In the genomic region with DNA sequence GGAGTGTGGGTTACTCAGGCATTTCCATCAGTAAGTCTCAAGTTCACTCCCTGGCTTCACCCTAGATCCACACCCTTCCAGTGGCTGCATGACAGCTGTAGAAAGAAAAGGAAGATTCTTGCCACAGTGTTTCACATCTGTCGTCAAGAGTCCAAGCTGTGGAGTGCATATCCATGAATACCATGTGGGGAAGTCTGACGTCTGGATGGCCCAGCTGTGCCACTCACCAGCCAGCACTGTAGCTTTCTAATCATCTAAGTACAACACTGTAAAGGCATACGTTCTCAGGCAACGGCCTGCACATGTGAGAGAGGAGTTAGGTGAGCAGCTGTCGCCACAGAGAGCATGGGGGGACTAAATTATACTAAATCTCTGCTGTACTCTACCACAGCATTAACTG, we compare ENCODE assay signal across 18 mouse cellular contexts. TPM values are rescaled to one million over a fixed set of nuclear protein-coding genes. Genes with fewer than 3 reads are reported as not detected.
DNase-seq lines count a peak whose midpoint lies in the region; ATAC-seq and TF ChIP-seq lines count a peak whose summit lies in the region.
"Had no signal": no experiment of that assay in that cellular context is flagged by ENCODE, and none has a peak within 500 bp of the region (broad histone marks: within the 10 kb centered on the region; RNA-seq: fewer than 3 reads in every experiment).

No protein-coding gene starts in this region.

- intact Hi-C loops in heart, postnatal 10 days (cut with DNase I), result no loop called here
- intact Hi-C loops in left cerebral cortex, postnatal 36 days (cut with DNase I), result loop anchor here (5.0 kb wide), 1 partner anchor 56 kb away; the partner anchor contains the start of gene Homer2

- no peaks in the 10 kb centered on the region for H3K36me3 ChIP-seq in heart, embryonic 13.5 days
- H3K36me3 ChIP-seq in embryonic facial prominence, embryonic 11.5 days (replicated peaks; ENCODE audit: control insufficient read depth, insufficient read depth, low read depth, low read length), result no peaks in the 10 kb centered on the region
- no peaks in the 10 kb centered on the region for H3K36me3 ChIP-seq in forebrain, embryonic 16.5 days (ENCODE audit: control insufficient read depth, insufficient read depth)
- H3K36me3 ChIP-seq in limb, embryonic 14.5 days (ENCODE audit: control insufficient read depth, insufficient read depth, low read length), result no peaks in the 10 kb centered on the region
- H3K36me3 ChIP-seq: stomach, embryonic 15.5 days had no signal

- no peak for TF ChIP-seq CTCF in cerebellum, adult 2 months (IDR thresholded peaks at IDR 0.05; ENCODE audit: borderline replicate concordance, insufficient read depth, low read depth, low read length)

- peak overlapping the region; percentile 15; the same call in 1 of the 2 replicates for H3K9ac ChIP-seq in heart, embryonic 13.5 days
- H3K9ac ChIP-seq in embryonic facial prominence, embryonic 11.5 days (replicated peaks; ENCODE audit: low read length), result no peak overlapping the region
- H3K9ac ChIP-seq in forebrain, embryonic 16.5 days (replicated peaks; ENCODE audit: low read depth, low read length), result no peak overlapping the region
- no peak overlapping the region for H3K9ac ChIP-seq in limb, embryonic 14.5 days (ENCODE audit: low read depth, low read length, severe bottlenecking)
- H3K9ac ChIP-seq: stomach, embryonic 15.5 days had no signal

- DNase-seq in heart, postnatal 10 days, result no peak
- no peak for DNase-seq in embryonic facial prominence, embryonic 11.5 days (ENCODE audit: low spot score)
- DNase-seq in limb, embryonic 14.5 days (ENCODE audit: low spot score), result peak; percentile 6
- no peak for DNase-seq in cerebellum, adult 2 months
- no peak for DNase-seq in left cerebral cortex, postnatal 36 days (ENCODE audit: low spot score in 2 of 2)
- no peak for DNase-seq in kidney, postnatal 14 days
- DNase-seq: adrenal gland, adult 2 months; gastrocnemius, postnatal 14 days; liver; right cerebral cortex, postnatal 25 days; thymus, postnatal 4 days had no signal

- no peak overlapping the region for H3K4me2 ChIP-seq in heart, embryonic 13.5 days
- H3K4me2 ChIP-seq in embryonic facial prominence, embryonic 11.5 days (ENCODE audit: low read depth, low read length), result no peak overlapping the region
- no peak overlapping the region for H3K4me2 ChIP-seq in forebrain, embryonic 16.5 days (ENCODE audit: low read length)
- no peak overlapping the region for H3K4me2 ChIP-seq in limb, embryonic 14.5 days (replicated peaks; ENCODE audit: low read depth, low read length, severe bottlenecking)
- H3K4me2 ChIP-seq: stomach, embryonic 15.5 days had no signal

- H3K27ac ChIP-seq in heart, embryonic 13.5 days (replicated peaks), result peak overlapping the region; percentile 41
- 0 out of 2 replicates have a peak overlapping the region, but pooled peaks have one; percentile 4 for H3K27ac ChIP-seq in embryonic facial prominence, embryonic 11.5 days (replicated peaks; ENCODE audit: low read depth, low read length)
- H3K27ac ChIP-seq in forebrain, embryonic 16.5 days (ENCODE audit: low read length), result no peak overlapping the region
- H3K27ac ChIP-seq in limb, embryonic 14.5 days (replicated peaks; ENCODE audit: low read depth, low read length), result no peak overlapping the region
- H3K27ac ChIP-seq in cerebellum, adult 2 months (ENCODE audit: insufficient read depth, low read length), result no peak overlapping the region
- H3K27ac ChIP-seq: stomach, embryonic 15.5 days had no signal

- 37% methylated on average over 5 of the region's 5 CpGs for WGBS in heart, embryonic 13.5 days
- WGBS in embryonic facial prominence, embryonic 11.5 days, result 41% methylated on average over 5 of the region's 5 CpGs
- 55% methylated on average over 5 of the region's 5 CpGs for WGBS in forebrain, embryonic 16.5 days
- 19% methylated on average over 5 of the region's 5 CpGs for WGBS in limb, embryonic 14.5 days
- 95% methylated on average over 5 of the region's 5 CpGs for WGBS in cerebellum, adult 2 months

- peaks cover 64% of the 10 kb centered on the region for H3K4me1 ChIP-seq in heart, embryonic 13.5 days
- H3K4me1 ChIP-seq in embryonic facial prominence, embryonic 11.5 days (ENCODE audit: control insufficient read depth, insufficient read depth, low read length), result peaks cover 11% of the 10 kb centered on the region; the same call in 1 of the 2 replicates
- H3K4me1 ChIP-seq in forebrain, embryonic 16.5 days (replicated peaks; ENCODE audit: control insufficient read depth, insufficient read depth, low read length), result peaks cover 52% of the 10 kb centered on the region
- H3K4me1 ChIP-seq in limb, embryonic 14.5 days (ENCODE audit: control insufficient read depth, insufficient read depth, low read length), result peaks cover 35% of the 10 kb centered on the region
- peaks cover 21% of the 10 kb centered on the region for H3K4me1 ChIP-seq in cerebellum, adult 2 months (ENCODE audit: control insufficient read depth, insufficient read depth, low read length)

- H3K4me3 ChIP-seq in heart, embryonic 13.5 days, result no peak overlapping the region
- no peak overlapping the region for H3K4me3 ChIP-seq in embryonic facial prominence, embryonic 11.5 days (ENCODE audit: low read depth, low read length)
- no peak overlapping the region for H3K4me3 ChIP-seq in forebrain, embryonic 16.5 days (replicated peaks; ENCODE audit: low read length)
- H3K4me3 ChIP-seq in limb, embryonic 14.5 days (replicated peaks; ENCODE audit: low read length), result no peak overlapping the region
- no peak overlapping the region for H3K4me3 ChIP-seq in cerebellum, adult 2 months (replicated peaks; ENCODE audit: insufficient read depth, low read depth, low read length)
- H3K4me3 ChIP-seq: erythroblast, embryonic 14.5 days; myocyte; stomach, embryonic 15.5 days had no signal

- no peaks in the 10 kb centered on the region for H3K9me3 ChIP-seq in heart, embryonic 13.5 days
- no peaks in the 10 kb centered on the region for H3K9me3 ChIP-seq in embryonic facial prominence, embryonic 11.5 days (replicated peaks; ENCODE audit: control insufficient read depth, low read length)
- no peaks in the 10 kb centered on the region for H3K9me3 ChIP-seq in forebrain, embryonic 16.5 days (ENCODE audit: control insufficient read depth, low read length)
- no peaks in the 10 kb centered on the region for H3K9me3 ChIP-seq in limb, embryonic 14.5 days (ENCODE audit: control insufficient read depth, low read length)
- H3K9me3 ChIP-seq: stomach, embryonic 15.5 days had no signal

- no peak for ATAC-seq in heart, embryonic 13.5 days (ENCODE audit: extremely low read depth, insufficient number of reproducible peaks, low FRiP score, low TSS enrichment)
- ATAC-seq in embryonic facial prominence, embryonic 11.5 days (replicated peaks; ENCODE audit: insufficient number of reproducible peaks, low FRiP score, low TSS enrichment, low read depth), result 0 out of 2 replicates have a peak, but pooled peaks have one; percentile 21
- peak; percentile 36; the same call in 1 of the 2 replicates for ATAC-seq in forebrain, embryonic 16.5 days
- peak; percentile 62 for ATAC-seq in limb, embryonic 14.5 days (ENCODE audit: low FRiP score, low read depth)
- ATAC-seq: lung, postnatal 0 days; Patski had no signal

- TF ChIP-seq POLR2A in limb, embryonic 14.5 days (IDR thresholded peaks at IDR 0.05; ENCODE audit: borderline replicate concordance, extremely low read depth, insufficient read depth, insufficient read length), result no peak
- TF ChIP-seq POLR2A in cerebellum, adult 2 months (IDR thresholded peaks at IDR 0.05; ENCODE audit: borderline replicate concordance, insufficient read depth, low read length), result no peak

- H3K27me3 ChIP-seq in heart, embryonic 13.5 days (replicated peaks), result no peaks in the 10 kb centered on the region
- no peaks in the 10 kb centered on the region for H3K27me3 ChIP-seq in embryonic facial prominence, embryonic 11.5 days (ENCODE audit: control insufficient read depth, insufficient read depth, low read length)
- no peaks in the 10 kb centered on the region for H3K27me3 ChIP-seq in forebrain, embryonic 16.5 days (replicated peaks; ENCODE audit: control insufficient read depth, insufficient read depth, low read length)
- H3K27me3 ChIP-seq in limb, embryonic 14.5 days (ENCODE audit: control insufficient read depth, insufficient read depth, low read length), result no peaks in the 10 kb centered on the region
- no peaks in the 10 kb centered on the region for H3K27me3 ChIP-seq in cerebellum, adult 2 months (ENCODE audit: control insufficient read depth, insufficient read depth, low read length)
- H3K27me3 ChIP-seq: stomach, embryonic 15.5 days had no signal

RNA-seq across cellular contexts. Expression of gene Homer2, which starts 56.0 kb away (rescaled TPM):
- 73.4 and 82.1 TPM in 2 replicates for polyA plus RNA-seq in heart, embryonic 13.5 days (2015; fragmentation: Nextera tagmentation; extraction: Ambion mirVana)
- 10 to 100 TPM; 58.8 to 59.7 TPM for total RNA-seq in heart, postnatal 10 days (2021)
- 21.0 and 24.4 TPM in 2 replicates for polyA plus RNA-seq in embryonic facial prominence, embryonic 11.5 days (2014; fragmentation: Nextera tagmentation; extraction: Ambion mirVana)
- 16.8 and 19.1 TPM in 2 replicates for polyA plus RNA-seq in forebrain, embryonic 16.5 days (2015; fragmentation: Nextera tagmentation; extraction: Ambion mirVana)
- 15.3 and 15.5 TPM in 2 replicates for polyA plus RNA-seq in limb, embryonic 14.5 days (2012; rRNA removed)
- polyA plus RNA-seq in limb, embryonic 14.5 days (2014; fragmentation: Nextera tagmentation; extraction: Ambion mirVana), result 25.8 and 29.6 TPM in 2 replicates
- polyA plus RNA-seq in cerebellum, adult 2 months (2012; rRNA removed), result 10.0 and 10.2 TPM in 2 replicates
- total RNA-seq in left cerebral cortex, postnatal 36 days (2021), result 10 to 100 TPM; 64.3 to 73.2 TPM
- polyA plus RNA-seq: myocyte had no signal

Comparison
In these comparisons a context has a peak if more than half of its experiments do, and no peak if none do; other contexts are left out.
1. H3K27ac ChIP-seq: peak in heart, embryonic 13.5 days (single experiment) and embryonic facial prominence, embryonic 11.5 days (single experiment); none in forebrain, embryonic 16.5 days (single experiment), limb, embryonic 14.5 days (single experiment) and cerebellum, adult 2 months (single experiment).